Mouse (Mus musculus) gastrocnemius, adult 8-10 months (tissue): ENCODE measurements at regions not wholly inside any gene's neighbourhood (a gene's known extent, or its start where the extent isn't known, plus 50 kb on each side); places are given as distances from the start of the nearest gene placed in this dataset.
A peak's percentile ranks its signal among the peaks of the same experiment; 100 is the strongest.

Source experiments
- DNase-seq, 2 experiments: peaks; one replicate each; pipeline ENCODE4 v3.0.0; 2022; ENCODE audit warnings: low spot score in 2 of 2

DNA sequence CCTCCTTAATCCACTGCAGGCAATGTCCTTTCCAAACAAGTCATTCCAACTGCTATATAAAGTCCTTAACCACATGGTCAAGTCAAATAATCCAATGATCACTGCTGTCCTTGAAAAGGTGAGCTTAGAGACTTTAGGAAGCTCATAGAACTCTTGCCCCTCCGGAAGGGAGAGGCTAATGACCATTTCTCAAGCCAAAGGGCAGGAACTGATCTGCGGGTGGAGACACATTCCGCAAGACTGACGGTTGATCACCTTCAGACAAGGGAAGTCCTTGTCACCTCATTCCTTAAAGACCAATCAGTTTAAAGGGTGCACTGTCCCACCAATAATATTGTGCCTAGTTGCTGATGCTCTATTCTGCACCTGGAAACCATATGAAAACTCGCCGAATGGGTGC, 96.4 kb upstream of the Id4 start:
- DNase-seq: no peak

DNA sequence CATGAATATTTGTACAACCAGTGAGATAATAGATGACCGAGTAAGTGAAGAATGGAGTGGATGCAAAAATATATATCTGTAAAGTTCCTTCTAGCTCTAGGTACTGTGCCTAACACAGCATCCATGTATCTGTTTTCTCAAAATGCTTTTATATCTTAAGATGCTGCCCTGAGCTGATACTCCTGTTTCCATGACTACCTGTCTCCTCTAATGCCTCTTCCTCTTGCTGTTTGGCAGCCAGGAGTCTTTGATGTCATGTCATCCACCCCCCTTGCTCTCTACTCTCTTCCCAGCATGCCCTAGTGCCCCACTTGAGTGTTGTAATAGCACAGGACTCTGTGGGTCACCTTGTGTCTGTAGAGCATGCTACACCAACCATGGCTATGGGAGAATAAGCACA, 95.2 kb upstream of the Id4 start:
- DNase-seq: no peak

DNA sequence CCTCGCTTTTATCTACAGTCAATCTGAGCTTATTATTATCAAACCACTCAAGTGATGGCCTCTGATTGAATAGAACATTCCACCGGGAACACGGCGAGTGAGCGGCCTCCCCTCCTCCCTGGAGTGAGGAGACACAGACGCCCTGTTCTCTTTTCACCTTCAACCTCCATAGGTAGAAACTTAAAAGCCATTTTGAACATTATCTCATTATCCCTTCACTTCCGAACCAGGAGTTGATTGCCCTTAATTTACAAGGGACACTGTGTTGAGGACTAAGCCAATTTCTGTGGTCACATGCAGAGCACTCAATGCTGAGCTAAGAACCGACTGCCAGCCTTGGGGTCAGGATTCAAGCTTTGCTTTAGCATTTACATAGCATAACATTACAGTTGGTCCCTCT, 93.1 kb upstream of the Id4 start:
- DNase-seq: no peak

DNA sequence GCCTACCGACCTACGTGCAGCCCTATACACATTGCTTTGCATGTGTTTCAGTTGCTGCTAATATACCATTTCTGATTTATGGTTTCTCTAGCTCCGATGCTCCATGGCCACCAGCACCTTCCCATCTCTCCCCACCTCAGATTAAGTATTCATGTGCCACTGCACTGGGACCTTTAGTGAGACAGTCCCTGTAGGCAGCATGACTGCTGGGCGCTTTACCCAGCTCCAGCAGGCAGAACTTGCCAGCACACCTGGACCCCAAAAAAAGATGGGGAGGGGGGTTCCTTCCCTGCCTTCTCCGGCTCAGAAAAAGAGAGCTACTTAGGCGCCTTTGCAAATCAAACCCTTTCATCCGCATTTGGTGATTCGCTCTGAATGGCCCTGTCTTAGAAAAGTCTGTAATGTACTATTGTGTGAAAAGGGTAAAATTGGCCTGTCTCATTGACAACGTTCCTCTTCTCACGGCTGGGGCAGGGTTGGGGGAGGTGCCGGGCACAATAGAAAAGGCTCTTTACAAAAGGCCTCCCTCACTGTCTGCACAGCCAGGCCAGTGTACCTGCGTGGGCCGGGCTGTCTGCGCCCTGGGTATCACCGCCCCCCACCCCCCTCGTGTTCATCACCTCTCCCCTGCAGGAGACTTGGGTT, 89.6 kb upstream of the Id4 start:
- no peak for DNase-seq

DNA sequence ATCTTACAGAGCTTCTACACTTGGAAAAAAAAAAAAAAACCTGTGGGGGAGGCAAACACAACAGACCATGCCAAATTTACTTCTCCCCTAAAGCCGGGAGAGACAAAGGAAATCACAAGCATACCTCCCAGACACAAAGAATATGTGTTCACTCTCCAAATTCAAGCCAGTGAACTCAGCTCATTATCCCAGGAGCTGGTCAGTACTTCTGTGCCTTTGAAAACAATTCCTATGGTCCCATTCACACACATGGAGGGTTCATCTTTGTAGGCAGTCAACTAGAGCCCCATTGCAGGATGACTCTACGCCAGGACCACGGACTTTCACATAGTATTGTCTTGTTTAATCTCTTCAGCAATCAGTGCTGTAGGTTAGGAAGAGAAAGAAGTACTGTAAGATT, 89.0 kb upstream of the Id4 start:
- DNase-seq: no peak

DNA sequence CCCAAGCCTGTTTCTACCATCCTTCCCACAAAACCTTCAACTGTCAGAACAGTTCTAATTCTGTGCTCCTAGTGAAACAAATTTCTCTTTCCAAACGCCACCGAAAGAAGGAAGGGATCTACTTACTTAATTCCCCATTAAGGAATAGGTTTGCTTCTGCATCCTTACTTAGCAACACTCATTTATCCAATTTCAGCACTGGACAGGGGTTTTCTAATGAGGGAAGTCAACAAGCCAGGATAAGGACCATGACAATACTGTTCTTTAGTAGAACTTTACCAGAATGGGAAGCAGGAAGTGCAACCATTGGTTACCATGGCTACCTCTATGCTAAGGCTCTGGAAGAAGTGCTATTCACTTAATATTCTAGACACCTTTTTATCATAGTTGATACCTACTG, 68.6 kb upstream of the Id4 start:
- DNase-seq: no peak

DNA sequence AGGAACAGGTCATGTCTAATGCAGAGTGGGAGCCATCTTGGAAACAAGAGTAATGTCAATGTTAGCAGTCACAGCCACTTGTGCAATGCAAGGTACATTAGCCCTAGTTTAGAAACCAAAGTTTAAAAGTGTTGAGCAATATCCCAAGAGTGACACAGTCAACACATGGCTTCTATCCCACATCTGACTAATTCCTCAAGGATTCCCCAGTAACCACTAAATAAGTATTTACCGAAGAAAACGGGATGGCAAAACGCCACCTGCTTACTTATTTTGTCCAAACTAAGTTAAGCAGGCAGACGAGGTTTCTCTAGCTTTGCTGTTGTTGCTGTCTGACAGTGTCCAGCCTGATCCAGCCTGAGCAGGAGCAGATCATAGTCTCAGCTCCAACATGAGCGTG, 67.1 kb upstream of the Id4 start:
- peak; percentile 22 to 44 for DNase-seq

DNA sequence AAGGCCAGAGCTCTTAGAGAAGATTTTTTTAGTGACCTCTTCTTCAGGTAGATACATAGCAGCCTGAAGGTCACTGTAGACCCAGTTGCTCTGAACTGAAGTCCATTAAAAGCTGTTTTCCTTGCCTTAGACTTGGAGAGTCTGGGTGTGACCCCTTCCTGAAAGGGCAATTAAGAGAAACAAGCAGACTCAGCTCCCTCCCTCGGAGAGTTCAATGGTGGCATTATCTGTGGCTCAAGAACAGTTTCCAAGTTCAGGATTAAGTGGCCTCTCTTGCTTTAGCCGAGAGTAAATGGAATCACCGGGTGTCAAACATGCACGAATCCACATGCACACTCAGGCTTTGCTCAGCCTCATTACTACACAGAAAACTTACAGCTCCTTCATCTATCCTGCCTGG, 53.2 kb upstream of the Id4 start:
- DNase-seq: no peak
